Mouse (Mus musculus) lung, postnatal 0 days (tissue): ENCODE measurements around the gene Map4k2. TPM values are rescaled to one million over a fixed set of nuclear protein-coding genes. Genes with fewer than 3 reads are reported as not detected.

ENCODE experiments used
- ATAC-seq: fragments of 200-750 bp; cut with Nextera tagmentation; 2 replicates; pipeline ENCODE4 v1.8.0; 2017; ENCODE audit warnings: moderate library complexity
- DNase-seq: peaks from one replicate; pipeline ENCODE4 v3.0.0-alpha.2; 2016; ENCODE audit warnings: low spot score
- H3K27ac ChIP-seq: fragments of 300-500 bp; sonication (generic); 2 replicates; pipeline ENCODE4 v1.5.1; 2014; ENCODE audit warnings: antibody characterized with exemption, mild to moderate bottlenecking, low read length, mixed read lengths
- H3K27me3 ChIP-seq: fragments of 300-500 bp; sonication (generic); replicated peaks from 2 replicates; pipeline ENCODE4 v1.6.1; 2014; ENCODE audit warnings: low read length, mixed read lengths; ENCODE audit not compliant: insufficient read depth
- H3K36me3 ChIP-seq: fragments of 300-500 bp; sonication (generic); 2 replicates; pipeline ENCODE4 v1.6.1; 2014; ENCODE audit warnings: low read length, mixed read lengths; ENCODE audit not compliant: insufficient read depth
- H3K4me1 ChIP-seq: fragments of 300-500 bp; sonication (generic); 2 replicates; pipeline ENCODE4 v1.6.1; 2014; ENCODE audit warnings: antibody characterized with exemption, low read depth, low read length, mixed read lengths; ENCODE audit not compliant: insufficient read depth
- H3K4me2 ChIP-seq: fragments of 300-500 bp; sonication (generic); replicated peaks from 2 replicates; pipeline ENCODE4 v1.6.1; 2014; ENCODE audit warnings: low read depth, mild to moderate bottlenecking, low read length, moderate library complexity, mixed read lengths
- H3K4me3 ChIP-seq: fragments of 300-500 bp; sonication (generic); 2 replicates; pipeline ENCODE4 v1.5.1; 2014; ENCODE audit warnings: low read depth, low read length
- H3K9ac ChIP-seq: fragments of 300-500 bp; sonication (generic); replicated peaks from 2 replicates; pipeline ENCODE4 v1.6.1; 2014; ENCODE audit warnings: low read depth, mild to moderate bottlenecking
- H3K9me3 ChIP-seq: fragments of 300-500 bp; sonication (generic); 2 replicates; pipeline ENCODE4 v1.6.1; 2016; ENCODE audit warnings: low read length, mixed read lengths
- CTCF ChIP-seq: IDR thresholded peaks from 2 replicates; pipeline ENCODE4 v1.5.1; 2016; ENCODE audit warnings: antibody characterized with exemption, mild to moderate bottlenecking
- EP300 ChIP-seq: IDR thresholded peaks from 2 replicates; pipeline ENCODE4 v1.6.1; 2016; ENCODE audit warnings: antibody characterized with exemption, mild to moderate bottlenecking, control low read depth
- WGBS: fragments of 180-500 bp; shearing (Covaris S2); extraction: QIAGEN DNeasy Blood & Tissue Kit; methylation state at CpG from one replicate; pipeline ENCODE4 v1.1.7; 2014; 5-methylcytosine and 5-hydroxymethylcytosine counted together
- polyA plus RNA-seq: library from polyadenylated mRNA; unstranded; fragments of >200 nt; fragmentation: Nextera tagmentation; extraction: Ambion mirVana; gene quantifications from 2 replicates; pipeline ENCODE4 v1.2.1, GENCODE M21; 2015

The Map4k2 gene
- polyA plus RNA-seq, 1 experiment from 2014 or later, result 22.5 TPM

DNA sequence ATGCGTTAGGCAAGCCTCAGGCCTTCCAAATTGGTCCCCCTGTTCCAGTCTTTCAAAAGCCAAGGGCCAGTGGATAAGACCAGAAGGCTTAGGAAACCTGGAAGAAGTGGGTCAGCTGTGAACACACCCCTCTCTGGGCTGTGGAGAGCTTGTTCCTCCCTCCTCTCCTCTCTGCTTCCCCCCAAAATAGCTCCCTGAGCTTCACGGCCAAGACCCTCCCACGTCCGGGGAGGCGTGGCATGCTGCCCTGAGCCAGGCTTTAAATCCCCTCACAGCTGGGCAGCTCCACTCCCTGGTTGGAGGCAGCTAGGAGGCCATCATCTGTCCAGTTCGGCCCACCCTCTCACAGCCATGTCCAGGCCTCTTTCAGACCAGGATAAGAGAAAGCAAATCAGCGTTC, 43.2 kb downstream of the Map4k2 start, which contains the start of gene Pygm:
Gene Pygm, plus strand, starts transcription at position 272 of the 400 bp plus-strand sequence.
- DNase-seq, result peak; percentile 77
- Histone ChIP-seq H3K36me3 (no peaks in the 10 kb centered on the region), H3K4me2 (peak within 1 kb of the TSS; percentile 36), H3K27me3 (no peaks in the 10 kb centered on the region), H3K9me3 (no peaks in the 10 kb centered on the region), H3K4me3 (no peak within 1 kb of the TSS), H3K9ac (0 out of 2 replicates have a peak within 1 kb of the TSS, but pooled peaks have one; percentile 26), H3K27ac (peak within 1 kb of the TSS; percentile 52), H3K4me1 (peaks cover 14% of the 10 kb centered on the region; the same call in 1 of the 2 replicates)
- peak; percentile 83 for ATAC-seq
- no peak for TF ChIP-seq EP300
- no peak for TF ChIP-seq CTCF
- WGBS, result 14% methylated on average over 7 of the region's 7 CpGs

DNA sequence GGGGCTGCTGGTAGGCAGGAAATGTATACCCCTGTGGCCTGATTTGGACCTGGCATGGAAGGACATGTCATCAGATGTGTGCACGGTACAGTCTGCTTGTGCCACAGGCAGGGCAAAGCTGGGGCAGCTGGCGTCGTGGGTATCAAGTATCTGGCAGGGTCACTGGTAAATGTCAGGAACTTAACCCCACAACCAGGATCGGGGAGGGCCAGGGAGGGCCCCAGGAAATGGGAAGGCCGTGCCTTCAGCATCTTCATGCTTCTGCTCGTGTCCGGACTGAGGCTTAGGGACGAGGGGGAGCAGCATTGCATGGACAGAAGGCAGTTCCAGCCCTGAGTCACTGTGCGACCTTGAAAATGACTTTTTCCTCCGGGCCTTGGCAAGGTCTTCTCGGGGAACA, 44.0 kb downstream of the Map4k2 start:
- WGBS, result 66% methylated on average over 11 of the region's 11 CpGs
- DNase-seq (no peak), ATAC-seq (no peak)

DNA sequence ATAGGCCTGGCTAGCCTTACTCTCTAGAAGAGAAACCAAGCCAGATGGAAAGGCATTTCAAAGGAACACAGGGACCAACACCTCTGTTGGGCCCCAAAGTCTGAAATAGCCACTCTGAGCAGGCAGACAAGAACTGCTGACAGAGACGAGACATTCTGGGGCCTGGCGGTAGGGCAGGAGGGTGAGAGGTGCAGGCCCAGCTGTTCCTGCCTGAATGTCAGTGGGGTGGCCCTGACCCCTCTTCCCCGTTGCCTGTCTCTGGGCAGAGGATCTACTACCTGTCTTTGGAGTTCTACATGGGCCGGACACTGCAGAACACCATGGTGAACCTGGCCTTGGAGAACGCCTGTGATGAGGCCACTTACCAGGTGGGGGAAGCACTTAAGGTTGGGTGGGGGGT, 44.5 kb downstream of the Map4k2 start:
- H3K36me3 ChIP-seq, result no peaks in the 10 kb centered on the region
- ATAC-seq (no peak), DNase-seq (no peak)
- no peak for TF ChIP-seq EP300
- no peak for TF ChIP-seq CTCF
- H3K4me1 ChIP-seq, result peaks cover 20% of the 10 kb centered on the region; the same call in 1 of the 2 replicates
- WGBS, result 72% methylated on average over 5 of the region's 5 CpGs
- no peak overlapping the region for H3K4me3 ChIP-seq
- peak overlapping the region; percentile 36 for H3K4me2 ChIP-seq
- 0 out of 2 replicates have a peak overlapping the region, but pooled peaks have one; percentile 26 for H3K9ac ChIP-seq
- H3K27ac ChIP-seq, result no peak overlapping the region
- H3K9me3 ChIP-seq, result no peaks in the 10 kb centered on the region
- H3K27me3 ChIP-seq, result no peaks in the 10 kb centered on the region

More for the DNA sequence above, 44.0 kb downstream of the Map4k2 start:
- H3K4me3 ChIP-seq, result no peak overlapping the region
- H3K27ac ChIP-seq, result peak overlapping the region; percentile 52
- TF ChIP-seq EP300, result no peak
- no peak for TF ChIP-seq CTCF
- no peaks in the 10 kb centered on the region for H3K27me3 ChIP-seq
- H3K9ac ChIP-seq, result no peak overlapping the region
- no peaks in the 10 kb centered on the region for H3K36me3 ChIP-seq
- peaks cover 20% of the 10 kb centered on the region; the same call in 1 of the 2 replicates for H3K4me1 ChIP-seq
- H3K4me2 ChIP-seq, result peak overlapping the region; percentile 36
- H3K9me3 ChIP-seq, result no peaks in the 10 kb centered on the region

DNA sequence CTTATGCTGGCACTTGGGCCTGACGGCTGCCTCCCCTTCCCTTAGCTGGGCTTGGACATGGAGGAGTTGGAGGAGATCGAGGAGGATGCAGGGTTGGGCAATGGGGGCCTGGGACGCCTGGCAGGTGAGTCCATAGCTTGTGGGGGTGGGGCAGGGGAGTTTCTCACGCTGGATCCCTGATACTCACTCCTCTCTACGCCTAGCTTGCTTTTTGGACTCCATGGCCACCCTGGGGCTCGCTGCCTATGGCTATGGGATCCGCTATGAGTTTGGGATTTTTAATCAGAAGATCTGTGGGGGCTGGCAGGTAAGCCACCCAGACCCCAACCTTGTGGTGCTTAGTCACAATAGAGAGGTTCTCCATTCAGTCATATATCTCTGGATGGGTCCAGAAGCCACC, 44.9 kb downstream of the Map4k2 start:
- peaks cover 20% of the 10 kb centered on the region; the same call in 1 of the 2 replicates for H3K4me1 ChIP-seq
- 0 out of 2 replicates have a peak overlapping the region, but pooled peaks have one; percentile 36 for H3K4me2 ChIP-seq
- H3K27me3 ChIP-seq, result no peaks in the 10 kb centered on the region
- DNase-seq (no peak), ATAC-seq (no peak)
- H3K27ac ChIP-seq, result no peak overlapping the region
- H3K4me3 ChIP-seq, result no peak overlapping the region
- H3K9me3 ChIP-seq, result no peaks in the 10 kb centered on the region
- H3K9ac ChIP-seq, result no peak overlapping the region
- 78% methylated on average over 7 of the region's 7 CpGs for WGBS
- H3K36me3 ChIP-seq, result no peaks in the 10 kb centered on the region
- TF ChIP-seq EP300, result no peak
- no peak for TF ChIP-seq CTCF

DNA sequence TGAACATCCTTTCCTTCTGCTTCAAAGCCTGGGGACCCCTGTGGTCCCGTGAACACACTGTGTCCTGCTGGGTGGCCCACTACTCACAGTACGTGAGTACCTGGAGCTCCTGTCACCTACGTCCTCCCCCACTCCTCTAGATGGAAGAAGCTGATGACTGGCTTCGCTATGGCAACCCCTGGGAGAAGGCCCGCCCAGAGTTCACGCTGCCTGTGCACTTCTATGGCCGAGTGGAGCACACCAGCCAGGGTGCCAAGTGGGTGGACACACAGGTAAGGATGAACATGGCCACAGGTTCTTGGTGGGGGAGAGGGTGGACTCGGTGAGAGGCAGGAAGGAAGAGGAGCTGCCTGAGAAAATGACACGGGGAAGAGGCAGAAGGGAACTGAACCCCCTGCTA, 45.3 kb downstream of the Map4k2 start:
- TF ChIP-seq CTCF (no peak), EP300 (no peak)
- WGBS, result 61% methylated on average over 9 of the region's 9 CpGs
- no peak overlapping the region for H3K4me3 ChIP-seq
- no peaks in the 10 kb centered on the region for H3K36me3 ChIP-seq
- H3K4me2 ChIP-seq, result no peak overlapping the region
- H3K9me3 ChIP-seq, result no peaks in the 10 kb centered on the region
- DNase-seq, result no peak
- no peaks in the 10 kb centered on the region for H3K27me3 ChIP-seq
- peaks cover 20% of the 10 kb centered on the region; the same call in 1 of the 2 replicates for H3K4me1 ChIP-seq
- no peak overlapping the region for H3K27ac ChIP-seq
- ATAC-seq, result no peak
- no peak overlapping the region for H3K9ac ChIP-seq

DNA sequence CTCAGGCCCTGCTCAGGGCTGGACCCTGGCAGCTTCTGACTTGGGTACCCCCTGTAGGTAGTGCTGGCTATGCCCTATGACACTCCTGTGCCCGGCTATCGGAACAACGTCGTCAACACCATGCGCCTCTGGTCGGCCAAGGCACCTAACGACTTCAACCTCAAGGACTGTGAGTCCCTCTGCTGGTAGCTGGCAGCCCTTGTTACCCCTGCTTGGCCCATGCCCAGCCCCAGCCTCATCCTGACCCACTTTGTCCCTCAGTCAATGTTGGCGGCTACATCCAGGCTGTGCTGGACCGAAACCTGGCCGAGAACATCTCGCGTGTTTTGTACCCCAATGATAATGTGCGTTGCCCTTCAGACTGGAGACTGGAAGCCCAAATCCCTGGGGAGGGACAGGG, 47.1 kb downstream of the Map4k2 start:
- Histone ChIP-seq H3K4me3 (no peak overlapping the region), H3K4me1 (peaks cover 17% of the 10 kb centered on the region; the same call in 1 of the 2 replicates), H3K9me3 (no peaks in the 10 kb centered on the region), H3K27me3 (no peaks in the 10 kb centered on the region), H3K27ac (no peak overlapping the region), H3K4me2 (no peak overlapping the region), H3K36me3 (no peaks in the 10 kb centered on the region), H3K9ac (no peak overlapping the region)
- DNase-seq, result no peak
- 80% methylated on average over 13 of the region's 13 CpGs for WGBS
- TF ChIP-seq EP300, result no peak
- peak; percentile 33 for TF ChIP-seq CTCF
- ATAC-seq, result no peak
